Mouse (Mus musculus) layer of hippocampus, adult 18-20 months (tissue): ENCODE results near the gene Gm49342. TPM values are rescaled to one million over a fixed set of nuclear protein-coding genes. Genes with fewer than 3 reads are reported as not detected.
"Not testable (repeated sequence)": the region's sequence is repeated elsewhere in the genome, so short reads cannot be mapped to it uniquely, and the experiment has no call there.

ENCODE experiments used
- DNase-seq, 2 experiments: peaks; one replicate each; pipeline ENCODE4 v3.0.0; 2022; ENCODE audit warnings: low spot score in 2 of 2
- long read RNA-seq: library from polyadenylated mRNA; stranded (forward); transcript quantifications from one replicate; pipeline ENCODE4 v2.0.0, GENCODE M21; 2021
- total RNA-seq, 2 experiments: library from RNA; stranded (reverse); gene quantifications; 2 replicates each; pipeline ENCODE4 v1.2.3; 2021

Gm49342 gene
- 1 to 10 TPM; 6.2 to 9.3 TPM for total RNA-seq
- long read RNA-seq: 0 reads

GRCm38 (mm10) chr14:50943932-50944667, at the start of gene Gm49342:
Gene Gm49342 (plus strand): TSS chr14:50944517.
- DNase-seq: peak; percentile 82 to 91

GRCm38 (mm10) chr14:50895407-50895806, 48.9 kb upstream of the Gm49342 start:
- no peak for DNase-seq

GRCm38 (mm10) chr14:50895985-50896746, 48.2 kb upstream of the Gm49342 start:
- peak; percentile 39 to 84 for DNase-seq

GRCm38 (mm10) chr14:50896747-50897373, 47.5 kb upstream of the Gm49342 start:
- DNase-seq: peak; percentile 15 to 42

GRCm38 (mm10) chr14:50897374-50897765, 46.9 kb upstream of the Gm49342 start, which contains the start of gene Klhl33:
Gene Klhl33 (minus strand): TSS chr14:50897507.
- DNase-seq: peak in 1 of 2 experiments; percentile 21

- not testable (repeated sequence) for DNase-seq
Measured at GRCm38 (mm10) chr14:50897992-50898391, 46.3 kb upstream of the Gm49342 start.

- DNase-seq: no peak
Measured at GRCm38 (mm10) chr14:50903973-50904827, 40.1 kb upstream of the Gm49342 start.

GRCm38 (mm10) chr14:50904828-50905129, 39.5 kb upstream of the Gm49342 start:
- no peak for DNase-seq

- not testable (repeated sequence) for DNase-seq
Measured at GRCm38 (mm10) chr14:50905327-50905726, 39.0 kb upstream of the Gm49342 start.

GRCm38 (mm10) chr14:50908126-50908525, 36.2 kb upstream of the Gm49342 start:
- DNase-seq: no peak

- DNase-seq: no peak
Measured at GRCm38 (mm10) chr14:50911356-50911755, 33.0 kb upstream of the Gm49342 start.

- not testable (repeated sequence) for DNase-seq
Measured at GRCm38 (mm10) chr14:50923437-50923836, 20.9 kb upstream of the Gm49342 start.

- peak; percentile 94 to 99 for DNase-seq
Measured at GRCm38 (mm10) chr14:50924281-50925064, 19.8 kb upstream of the Gm49342 start, which contains the start of the genes Osgep and Apex1. Gene Osgep (minus strand): TSS chr14:50924893. Gene Apex1 (plus strand): TSS chr14:50924968.

- DNase-seq: no peak
Measured at GRCm38 (mm10) chr14:50925111-50925920, 19.0 kb upstream of the Gm49342 start.

GRCm38 (mm10) chr14:50927366-50927765, 17.0 kb upstream of the Gm49342 start:
- no peak for DNase-seq

- DNase-seq: peak in 1 of 2 experiments; percentile 17
Measured at GRCm38 (mm10) chr14:50929951-50930350, 14.4 kb upstream of the Gm49342 start.

GRCm38 (mm10) chr14:50930377-50930753, 14.0 kb upstream of the Gm49342 start:
- DNase-seq: peak in 1 of 2 experiments; percentile 30

GRCm38 (mm10) chr14:50930754-50931492, 13.4 kb upstream of the Gm49342 start, which contains the start of the genes Pip4p1 and Pnp:
Gene Pip4p1 (minus strand): TSS chr14:50930856.
Gene Pnp (plus strand): TSS chr14:50931082.
- DNase-seq: peak; percentile 99
